Mouse (Mus musculus) midbrain, embryonic 14.5 days (tissue): Measurements from ENCODE around the gene Ubl5. TPM values are rescaled to one million over a fixed set of nuclear protein-coding genes. Genes with fewer than 3 reads are reported as not detected.
"Not testable (repeated sequence)": the region's sequence is repeated elsewhere in the genome, so short reads cannot be mapped to it uniquely, and the experiment has no call there.

Experiments used
- ATAC-seq: fragments of 200-750 bp; cut with Nextera tagmentation; 2 replicates; pipeline ENCODE4 v1.8.0; 2017; ENCODE audit warnings: moderate number of reproducible peaks, moderate library complexity; ENCODE audit not compliant: low FRiP score, low TSS enrichment
- DNase-seq: peaks from one replicate; pipeline ENCODE4 v3.0.0-alpha.2; 2015
- H3K27ac ChIP-seq: fragments of 300-500 bp; sonication (generic); replicated peaks from 2 replicates; pipeline ENCODE4 v1.5.1; 2014; ENCODE audit warnings: mild to moderate bottlenecking, low read depth, low read length, moderate library complexity
- H3K27me3 ChIP-seq: fragments of 300-500 bp; sonication (generic); 2 replicates; pipeline ENCODE4 v1.6.1; 2014; ENCODE audit warnings: low read length, control low read depth, mixed read lengths; ENCODE audit not compliant: control insufficient read depth, insufficient read depth
- H3K36me3 ChIP-seq: fragments of 300-500 bp; sonication (generic); 2 replicates; pipeline ENCODE4 v1.6.1; 2014; ENCODE audit warnings: low read length, control low read depth; ENCODE audit not compliant: control insufficient read depth, insufficient read depth
- H3K4me1 ChIP-seq: fragments of 300-500 bp; sonication (generic); 2 replicates; pipeline ENCODE4 v1.6.1; 2014; ENCODE audit warnings: mild to moderate bottlenecking, antibody characterized with exemption, low read length, control low read depth; ENCODE audit not compliant: control insufficient read depth, insufficient read depth
- H3K4me2 ChIP-seq: fragments of 300-500 bp; sonication (generic); 2 replicates; pipeline ENCODE4 v1.6.1; 2014; ENCODE audit warnings: mild to moderate bottlenecking, low read length, moderate library complexity
- H3K4me3 ChIP-seq: fragments of 300-500 bp; sonication (generic); replicated peaks from 2 replicates; pipeline ENCODE4 v1.5.1; 2014; ENCODE audit warnings: low read depth, low read length
- H3K9ac ChIP-seq: fragments of 300-500 bp; sonication (generic); replicated peaks from 2 replicates; pipeline ENCODE4 v1.6.1; 2014; ENCODE audit warnings: mild to moderate bottlenecking, low read length, moderate library complexity
- H3K9me3 ChIP-seq: fragments of 300-500 bp; sonication (generic); 2 replicates; pipeline ENCODE4 v1.6.1; 2016; ENCODE audit warnings: low read length, control low read depth, mixed read lengths; ENCODE audit not compliant: control insufficient read depth
- WGBS: fragments of 180-500 bp; shearing (Covaris S2); extraction: QIAGEN DNeasy Blood & Tissue Kit; methylation state at CpG from one replicate; pipeline ENCODE4 v1.1.7; 2014; 5-methylcytosine and 5-hydroxymethylcytosine counted together
- polyA plus RNA-seq: library from polyadenylated mRNA; unstranded; fragments of >200 nt; fragmentation: Nextera tagmentation; extraction: Ambion mirVana; gene quantifications from 2 replicates; pipeline ENCODE4 v1.2.1, GENCODE M21; 2014

Ubl5 gene
- polyA plus RNA-seq, 1 experiment from 2014 or later, result 444 TPM

GRCm38 (mm10) chr9:20635676-20636075 lies 7.0 kb upstream of the Ubl5 start:
- DNase-seq, ATAC-seq, H3K4me2 ChIP-seq, H3K27ac ChIP-seq, H3K27me3 ChIP-seq, H3K4me1 ChIP-seq, H3K9ac ChIP-seq, H3K9me3 ChIP-seq, H3K4me3 ChIP-seq: not testable (repeated sequence)
- H3K36me3 ChIP-seq, result peaks cover 26% of the 10 kb centered on the region
- WGBS, result 93% methylated on average over 8 of the region's 8 CpGs

DNA sequence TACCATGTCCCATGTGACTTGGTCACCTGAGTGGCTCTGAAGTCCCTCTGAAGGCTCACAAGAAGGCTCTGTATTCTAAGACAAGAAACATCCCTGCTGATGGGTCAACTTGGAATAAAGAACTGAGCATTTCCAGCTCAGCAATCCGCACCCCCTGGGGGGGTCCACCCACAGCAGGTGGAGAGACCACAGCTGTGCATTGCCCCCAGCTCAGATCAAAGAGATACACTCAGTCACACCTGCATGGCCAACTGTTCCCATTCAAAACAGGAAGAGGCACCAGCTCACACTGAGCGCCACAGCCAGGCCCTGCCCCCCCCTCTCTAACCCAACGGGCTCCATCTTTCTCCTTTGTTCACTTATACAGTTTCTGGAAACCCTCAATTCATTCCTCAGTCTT lies 6.4 kb upstream of the Ubl5 start:
- 84% methylated on average over 3 of the region's 3 CpGs for WGBS
- Histone ChIP-seq H3K9me3 (no peaks in the 10 kb centered on the region), H3K4me3 (no peak overlapping the region), H3K27ac (no peak overlapping the region), H3K9ac (no peak overlapping the region), H3K36me3 (peaks cover 28% of the 10 kb centered on the region), H3K4me1 (peaks cover 7% of the 10 kb centered on the region), H3K27me3 (no peaks in the 10 kb centered on the region), H3K4me2 (no peak overlapping the region)
- ATAC-seq (no peak), DNase-seq (no peak)

DNA sequence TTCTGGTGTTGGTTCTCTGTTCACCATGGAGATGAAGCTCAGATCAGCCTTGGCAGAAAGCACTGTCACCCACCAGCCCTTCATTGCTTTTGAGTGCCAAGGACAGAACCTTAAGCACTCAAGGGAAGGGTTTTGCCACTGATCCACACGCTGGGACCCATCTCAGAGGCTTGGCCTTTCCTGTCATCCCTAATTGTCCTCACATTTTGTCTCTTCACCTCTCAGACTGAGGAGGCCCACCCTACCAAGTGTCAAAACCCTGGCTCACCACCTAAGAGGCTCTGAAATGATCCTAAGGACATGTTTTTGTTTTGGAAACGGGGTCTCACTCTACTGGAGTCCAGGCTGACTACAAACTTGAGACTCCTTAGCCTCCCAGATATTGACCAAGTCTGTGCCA lies 5.9 kb upstream of the Ubl5 start:
- H3K4me3 ChIP-seq, result no peak overlapping the region
- H3K27ac ChIP-seq, result no peak overlapping the region
- no peaks in the 10 kb centered on the region for H3K27me3 ChIP-seq
- no peaks in the 10 kb centered on the region for H3K9me3 ChIP-seq
- peaks cover 28% of the 10 kb centered on the region for H3K36me3 ChIP-seq
- no peak overlapping the region for H3K4me2 ChIP-seq
- H3K4me1 ChIP-seq, result peaks cover 13% of the 10 kb centered on the region
- DNase-seq (no peak), ATAC-seq (no peak)
- 94% methylated on average over 2 of the region's 2 CpGs for WGBS
- H3K9ac ChIP-seq, result no peak overlapping the region

GRCm38 (mm10) chr9:20638552-20638951 lies 4.1 kb upstream of the Ubl5 start:
- Histone ChIP-seq H3K27me3 (no peaks in the 10 kb centered on the region), H3K9me3 (no peaks in the 10 kb centered on the region), H3K9ac (no peak overlapping the region), H3K27ac (no peak overlapping the region), H3K36me3 (peaks cover 28% of the 10 kb centered on the region), H3K4me2 (no peak overlapping the region), H3K4me3 (no peak overlapping the region), H3K4me1 (peaks cover 17% of the 10 kb centered on the region)
- WGBS, result 96% methylated on average over 19 of the region's 19 CpGs
- DNase-seq, result no peak
- no peak for ATAC-seq

- 93% methylated on average over 4 of the region's 4 CpGs for WGBS
- Histone ChIP-seq H3K4me1 (peaks cover 20% of the 10 kb centered on the region), H3K27ac (no peak overlapping the region), H3K9me3 (no peaks in the 10 kb centered on the region), H3K4me3 (no peak overlapping the region), H3K4me2 (no peak overlapping the region), H3K9ac (no peak overlapping the region), H3K36me3 (peaks cover 28% of the 10 kb centered on the region), H3K27me3 (no peaks in the 10 kb centered on the region)
- ATAC-seq (no peak), DNase-seq (no peak)
Measured at GRCm38 (mm10) chr9:20639486-20639885, 3.2 kb upstream of the Ubl5 start.

DNA sequence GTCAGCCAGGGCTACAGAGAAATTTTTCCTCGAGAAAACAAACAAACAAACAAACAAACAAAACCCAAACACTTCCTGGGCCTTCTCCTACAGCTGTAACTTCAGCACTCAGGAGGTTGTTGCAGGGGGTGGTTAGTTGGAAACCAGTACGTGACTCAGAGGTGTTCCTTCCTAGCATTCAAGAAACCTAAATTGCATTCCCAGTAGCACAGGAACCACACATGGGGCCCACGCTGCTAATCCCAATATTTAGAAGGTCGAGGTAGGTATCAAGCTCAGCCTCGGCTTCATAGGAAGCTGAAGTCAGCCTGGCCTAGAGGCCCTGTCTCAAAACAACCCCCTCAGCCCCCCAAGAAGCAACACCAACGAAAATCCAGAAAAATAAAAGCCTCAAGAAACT lies 1.2 kb upstream of the Ubl5 start:
- 29% methylated on average over 6 of the region's 6 CpGs for WGBS
- H3K27ac ChIP-seq, result no peak overlapping the region

GRCm38 (mm10) chr9:20642896-20643466 lies 303 bp downstream of the Ubl5 start:
- DNase-seq (peak; percentile 92), ATAC-seq (peak; percentile 85)
- Histone ChIP-seq H3K4me2 (peak overlapping the region; percentile 89), H3K9me3 (no peaks in the 10 kb centered on the region), H3K4me3 (peak overlapping the region; percentile 68), H3K4me1 (peaks cover 29% of the 10 kb centered on the region), H3K27ac (peak overlapping the region; percentile 90), H3K27me3 (no peaks in the 10 kb centered on the region), H3K36me3 (peaks cover 36% of the 10 kb centered on the region), H3K9ac (peak overlapping the region; percentile 84)
- under 1% methylated on average over 30 of the region's 30 CpGs for WGBS

More for the DNA sequence above, 1.2 kb upstream of the Ubl5 start:
- H3K4me1 ChIP-seq, result peaks cover 29% of the 10 kb centered on the region
- H3K4me2 ChIP-seq, result peak overlapping the region; percentile 89
- no peak for DNase-seq
- H3K9me3 ChIP-seq, result no peaks in the 10 kb centered on the region
- H3K4me3 ChIP-seq, result peak overlapping the region; percentile 68
- H3K9ac ChIP-seq, result peak overlapping the region; percentile 84
- no peaks in the 10 kb centered on the region for H3K27me3 ChIP-seq
- H3K36me3 ChIP-seq, result peaks cover 33% of the 10 kb centered on the region
- ATAC-seq, result no peak

- Histone ChIP-seq H3K27me3 (no peaks in the 10 kb centered on the region), H3K36me3 (peaks cover 35% of the 10 kb centered on the region), H3K27ac (peak overlapping the region; percentile 90), H3K4me1 (peaks cover 29% of the 10 kb centered on the region), H3K9ac (peak overlapping the region; percentile 84), H3K4me3 (peak overlapping the region; percentile 68), H3K9me3 (no peaks in the 10 kb centered on the region), H3K4me2 (peak overlapping the region; percentile 89)
- DNase-seq (no peak), ATAC-seq (no peak)
- 9% methylated on average over 13 of the region's 13 CpGs for WGBS
Measured at GRCm38 (mm10) chr9:20643781-20644180, 1.1 kb downstream of the Ubl5 start.

DNA sequence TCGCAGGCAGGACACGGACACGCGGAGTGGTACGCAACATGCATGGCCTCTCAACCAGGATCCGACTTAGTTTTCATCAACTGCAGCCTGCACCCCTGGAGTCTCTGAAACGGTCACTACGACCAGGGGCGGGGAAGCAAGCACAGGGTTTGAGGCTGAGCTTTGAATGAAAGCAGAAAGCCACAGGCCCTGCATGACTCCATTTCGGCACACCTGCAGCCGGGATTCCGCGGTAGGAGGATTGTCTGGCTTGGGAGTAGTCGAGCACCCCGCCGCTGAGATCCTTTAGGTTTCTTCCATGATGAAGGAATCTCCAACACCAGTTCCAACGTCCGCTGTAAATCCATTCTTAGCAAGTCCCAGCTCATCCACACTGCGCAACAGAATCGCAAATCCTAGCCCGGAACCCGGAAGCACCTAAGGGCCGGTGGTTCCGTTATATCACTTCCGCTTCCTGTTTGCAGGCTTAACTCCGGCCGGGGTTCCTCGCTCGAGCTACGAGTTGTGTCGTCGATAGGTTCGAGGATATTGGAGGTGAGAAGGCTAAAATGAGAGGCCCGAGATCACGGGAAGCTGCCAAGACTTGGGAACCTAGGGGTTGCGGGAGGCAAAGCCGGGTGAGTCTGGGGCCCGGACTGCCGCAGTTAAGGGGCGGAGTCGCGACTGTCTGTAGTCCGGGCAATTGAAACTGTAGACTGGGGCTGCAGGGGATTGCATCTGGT lies 1.8 kb downstream of the Ubl5 start, which contains the start of gene Fbxl12:
Fbxl12 (minus strand) TSS at position 408 of the 722 bp plus-strand sequence.
- under 1% methylated on average over 43 of the region's 43 CpGs for WGBS
- Histone ChIP-seq H3K4me3 (peak within 1 kb of the TSS; percentile 68), H3K36me3 (peaks cover 37% of the 10 kb centered on the region), H3K27ac (peak within 1 kb of the TSS; percentile 90), H3K27me3 (no peaks in the 10 kb centered on the region), H3K4me2 (peak within 1 kb of the TSS; percentile 89), H3K9ac (peak within 1 kb of the TSS; percentile 84), H3K9me3 (no peaks in the 10 kb centered on the region), H3K4me1 (peaks cover 29% of the 10 kb centered on the region)
- peak; percentile 36 for ATAC-seq
- peak; percentile 92 for DNase-seq
